Mouse (Mus musculus) embryonic facial prominence, embryonic 10.5 days (tissue): ENCODE measurements around the gene Bdkrb1. TPM values are rescaled to one million over a fixed set of nuclear protein-coding genes. Genes with fewer than 3 reads are reported as not detected.

Source experiments
- DNase-seq: peaks from one replicate; pipeline ENCODE4 v3.0.0-alpha.2; 2017; ENCODE audit warnings: low spot score
- H3K27ac ChIP-seq: fragments of 300-500 bp; sonication (generic); replicated peaks from 2 replicates; pipeline ENCODE4 v1.5.1; 2016; ENCODE audit warnings: mild to moderate bottlenecking
- H3K27me3 ChIP-seq: fragments of 300-500 bp; sonication (generic); replicated peaks from 2 replicates; pipeline ENCODE4 v1.6.1; 2016; ENCODE audit warnings: low read depth, mild to moderate bottlenecking; ENCODE audit not compliant: poor library complexity, severe bottlenecking
- H3K36me3 ChIP-seq: fragments of 300-500 bp; sonication (generic); replicated peaks from 2 replicates; pipeline ENCODE4 v1.6.1; 2016; ENCODE audit warnings: mild to moderate bottlenecking, moderate library complexity
- H3K4me1 ChIP-seq: fragments of 300-500 bp; sonication (generic); 2 replicates; pipeline ENCODE4 v1.6.1; 2016
- H3K4me3 ChIP-seq: fragments of 300-500 bp; sonication (generic); 2 replicates; pipeline ENCODE4 v1.5.1; 2016; ENCODE audit warnings: mild to moderate bottlenecking, moderate library complexity
- H3K9me3 ChIP-seq: fragments of 300-500 bp; sonication (generic); 2 replicates; pipeline ENCODE4 v1.6.1; 2016; ENCODE audit warnings: mild to moderate bottlenecking
- WGBS: fragments of 180-500 bp; shearing (Covaris S2); methylation state at CpG from one replicate; pipeline ENCODE4 v1.1.7; 2016; 5-methylcytosine and 5-hydroxymethylcytosine counted together
- polyA plus RNA-seq: library from polyadenylated mRNA; unstranded; fragments of >200 nt; fragmentation: Nextera tagmentation; extraction: Ambion mirVana; gene quantifications from 2 replicates; pipeline ENCODE4 v1.2.1, GENCODE M21; 2016

Bdkrb1 gene
- polyA plus RNA-seq, result 0.11 and 0.15 TPM in 2 replicates

DNA sequence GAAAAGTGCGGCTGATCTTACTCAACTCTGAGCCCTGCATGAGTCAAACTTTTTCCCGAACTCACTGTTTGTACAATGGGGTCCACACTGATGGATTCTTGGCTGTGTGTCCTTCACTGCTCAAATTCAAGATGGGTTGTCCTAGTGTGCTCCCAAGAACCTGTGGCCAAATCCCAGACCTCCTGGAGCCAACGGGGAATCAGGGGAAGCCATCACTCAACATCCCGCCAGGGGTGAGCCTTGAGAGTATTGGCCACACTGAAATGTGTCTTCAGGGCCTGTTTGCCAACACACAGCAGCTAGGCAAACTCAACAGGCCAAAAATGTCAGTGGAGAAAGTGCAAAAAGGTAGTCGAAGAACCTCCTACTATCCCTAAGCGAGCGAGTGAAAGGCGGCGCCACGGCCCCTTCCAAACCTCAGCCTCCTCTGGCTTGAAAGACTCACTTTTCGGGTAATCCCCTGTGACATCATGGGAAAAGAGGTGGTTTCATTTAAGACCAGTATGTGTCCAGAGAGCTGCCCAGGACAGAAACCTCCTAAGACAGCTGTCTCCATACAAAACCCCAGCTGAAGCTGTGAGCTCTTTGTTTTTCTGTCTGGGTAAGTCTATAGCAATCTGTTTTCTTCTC is at the start of gene Bdkrb1:
Gene Bdkrb1 (plus strand): TSS at position 505 of the 630 bp plus-strand sequence.
- 83% methylated on average over 11 of the region's 11 CpGs for WGBS

DNA sequence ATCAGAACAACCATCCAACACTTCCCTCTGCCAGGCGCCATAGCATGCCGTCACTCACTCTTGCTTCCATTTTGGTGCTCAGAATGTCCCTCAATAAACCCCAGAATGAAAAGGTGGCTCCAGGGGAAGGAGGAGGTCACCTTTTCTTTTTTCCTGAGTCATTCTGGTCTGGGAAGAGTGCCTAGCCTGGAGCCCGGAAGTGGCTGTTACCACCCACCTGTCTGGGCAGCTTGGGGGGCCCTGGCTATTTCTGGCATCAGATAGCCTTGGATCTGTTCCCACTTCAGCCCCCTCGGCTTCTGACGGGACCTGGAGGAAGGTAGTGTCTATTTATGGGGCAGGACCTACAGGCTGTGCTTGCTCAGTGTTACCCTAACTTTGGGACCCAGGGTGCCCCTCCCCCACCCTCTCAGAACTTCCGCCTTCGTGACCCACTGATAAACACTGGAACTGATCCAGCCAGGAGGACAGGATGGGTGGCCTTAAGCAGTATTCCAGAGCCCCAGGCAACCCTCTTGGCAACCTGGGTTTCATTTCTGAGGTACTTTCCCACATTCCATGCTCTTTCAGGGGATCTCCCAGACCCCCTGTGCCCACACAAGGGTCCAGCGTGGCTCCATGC is 48.6 kb upstream of the Bdkrb1 start:
- Histone ChIP-seq H3K36me3 (no peaks in the 10 kb centered on the region), H3K4me3 (no peak overlapping the region), H3K27ac (no peak overlapping the region), H3K27me3 (peaks cover 5% of the 10 kb centered on the region), H3K9me3 (no peaks in the 10 kb centered on the region), H3K4me1 (peaks cover 29% of the 10 kb centered on the region)
- 79% methylated on average over 8 of the region's 8 CpGs for WGBS
- no peak for DNase-seq

More for the DNA sequence above, at the start of gene Bdkrb1:
- Histone ChIP-seq H3K27me3 (no peaks in the 10 kb centered on the region), H3K9me3 (no peaks in the 10 kb centered on the region), H3K36me3 (no peaks in the 10 kb centered on the region), H3K4me1 (peaks cover 43% of the 10 kb centered on the region), H3K4me3 (no peak within 1 kb of the TSS), H3K27ac (no peak within 1 kb of the TSS)
- no peak for DNase-seq

DNA sequence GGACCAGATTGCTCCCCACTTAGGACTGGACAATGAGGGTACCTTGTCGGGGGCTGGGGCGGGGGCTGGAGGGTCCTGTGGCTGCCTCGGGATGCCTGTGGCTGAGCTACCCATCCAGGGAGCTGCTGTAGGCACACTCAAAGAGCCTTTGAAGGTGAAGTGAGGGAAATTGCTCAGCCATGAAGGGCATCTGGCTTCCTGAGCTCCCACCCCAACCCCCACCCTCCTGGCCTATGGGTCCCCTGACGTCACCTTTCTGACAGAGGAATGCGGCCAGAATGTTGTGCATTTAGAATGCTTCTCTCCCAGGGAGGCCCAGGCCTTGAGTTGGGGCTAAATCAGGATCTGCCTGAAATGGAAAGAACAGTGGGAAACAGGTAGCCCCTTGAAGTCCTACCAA is 47.7 kb upstream of the Bdkrb1 start:
- Histone ChIP-seq H3K4me3 (no peak overlapping the region), H3K36me3 (no peaks in the 10 kb centered on the region), H3K27ac (peak overlapping the region; percentile 15; the same call in 1 of the 2 replicates), H3K27me3 (peaks cover 5% of the 10 kb centered on the region), H3K4me1 (peaks cover 29% of the 10 kb centered on the region), H3K9me3 (no peaks in the 10 kb centered on the region)
- WGBS, result 69% methylated on average over 5 of the region's 5 CpGs
- no peak for DNase-seq

DNA sequence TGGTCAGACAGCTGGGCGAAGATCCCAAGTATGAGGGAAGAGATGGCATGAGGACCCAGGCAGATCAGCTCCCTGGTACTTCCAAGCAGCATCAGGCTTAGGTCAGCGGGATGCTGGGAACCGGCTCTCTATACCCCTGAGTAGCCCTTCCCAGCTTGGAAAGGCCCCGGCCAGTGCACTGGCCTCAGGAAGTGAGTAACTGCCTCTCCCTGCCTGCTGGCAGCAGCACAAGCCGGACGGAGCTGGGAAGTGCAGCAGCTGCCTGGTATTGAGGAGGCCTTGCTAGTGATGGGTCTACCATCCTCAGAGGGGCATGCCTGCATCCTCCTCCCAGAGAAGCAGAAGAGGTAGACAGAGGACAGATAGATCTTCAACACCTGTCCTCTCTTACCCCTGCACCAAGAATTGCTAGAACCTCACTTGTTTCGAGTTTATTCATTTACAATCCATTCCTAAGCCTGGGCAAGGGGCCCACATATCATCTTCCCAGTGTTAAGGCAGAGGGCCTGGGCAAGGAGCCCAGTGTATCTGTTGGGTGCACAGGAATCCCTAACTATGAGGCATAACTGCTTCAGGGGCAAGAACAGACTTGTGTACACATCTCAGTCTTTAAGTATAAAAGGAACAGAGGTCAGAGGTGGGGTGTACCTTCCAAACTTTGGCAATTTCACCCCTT is 45.5 kb upstream of the Bdkrb1 start:
- peaks cover 43% of the 10 kb centered on the region for H3K4me1 ChIP-seq
- H3K9me3 ChIP-seq, result no peaks in the 10 kb centered on the region
- peaks cover 26% of the 10 kb centered on the region for H3K27me3 ChIP-seq
- WGBS, result 75% methylated on average over 7 of the region's 7 CpGs
- no peak overlapping the region for H3K4me3 ChIP-seq
- no peak for DNase-seq
- no peak overlapping the region for H3K27ac ChIP-seq
- no peaks in the 10 kb centered on the region for H3K36me3 ChIP-seq

DNA sequence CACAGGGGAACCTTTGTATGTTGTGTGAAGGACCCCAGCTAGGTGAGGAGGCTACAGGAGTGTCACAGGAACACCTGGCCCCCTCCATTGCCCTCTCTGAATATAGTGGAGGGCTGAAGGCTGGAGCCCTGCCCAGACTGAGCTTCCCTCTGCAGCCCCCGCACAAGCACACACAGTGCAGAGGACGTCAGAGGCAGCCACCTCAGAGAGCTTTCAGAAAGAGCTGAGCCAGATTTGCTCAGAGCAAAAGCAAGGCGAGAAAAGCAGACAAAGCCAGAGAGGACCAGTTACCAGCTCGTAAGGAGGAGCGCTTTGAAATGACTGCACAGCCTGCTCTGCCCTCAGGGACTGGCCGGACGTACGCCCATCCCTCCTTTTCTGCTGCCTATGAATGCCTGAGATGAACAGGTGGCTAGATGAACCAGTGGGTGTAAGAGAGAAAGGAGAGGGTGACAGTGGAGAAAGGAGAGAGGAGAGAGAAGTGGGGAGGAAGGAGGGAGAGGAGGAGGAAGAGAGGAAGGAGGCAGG is 41.8 kb upstream of the Bdkrb1 start:
- Histone ChIP-seq H3K27me3 (peaks cover 62% of the 10 kb centered on the region), H3K4me1 (peaks cover 44% of the 10 kb centered on the region), H3K9me3 (no peaks in the 10 kb centered on the region), H3K4me3 (no peak overlapping the region), H3K27ac (0 out of 2 replicates have a peak overlapping the region, but pooled peaks have one; percentile 6), H3K36me3 (no peaks in the 10 kb centered on the region)
- no peak for DNase-seq
- WGBS, result 53% methylated on average over 8 of the region's 8 CpGs

DNA sequence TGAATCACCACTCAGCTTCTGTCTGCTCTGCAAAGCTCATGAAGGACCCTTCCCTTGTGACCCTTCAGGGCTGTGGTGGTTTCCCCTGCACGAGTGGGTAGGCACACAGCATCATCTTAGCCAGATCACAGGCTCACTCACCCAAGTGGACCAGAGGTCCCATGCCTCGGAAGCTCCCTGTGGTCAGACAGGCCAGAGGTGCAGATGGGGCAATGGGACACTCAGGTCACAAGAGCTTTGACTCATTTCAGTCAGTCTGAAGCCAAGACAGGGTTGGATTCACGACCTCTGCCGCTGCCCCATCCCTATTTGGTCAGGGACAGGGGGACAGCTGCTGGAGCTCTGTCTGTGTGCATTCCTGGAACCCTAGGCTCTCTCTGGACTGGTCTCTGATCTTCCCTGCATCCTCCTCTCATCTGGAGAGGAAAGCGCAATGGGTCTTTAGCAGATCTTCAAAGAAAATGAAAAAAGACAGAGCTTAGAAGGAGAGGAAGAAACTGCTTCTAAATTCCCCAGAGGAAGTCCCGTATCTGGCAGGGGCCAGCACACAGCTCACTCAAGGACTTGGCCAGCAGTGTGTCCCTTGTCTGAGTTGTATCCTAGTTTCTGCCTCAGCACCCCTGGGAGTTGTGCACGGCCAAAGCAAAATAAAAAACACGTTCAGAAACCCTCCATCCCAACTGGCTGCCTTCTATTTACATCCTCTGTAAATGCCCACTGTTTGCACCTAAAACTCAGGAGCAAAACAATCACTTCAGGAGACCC is 40.6 kb upstream of the Bdkrb1 start:
- 31% methylated on average over 8 of the region's 8 CpGs for WGBS
- peaks cover 57% of the 10 kb centered on the region for H3K27me3 ChIP-seq
- DNase-seq, result no peak

DNA sequence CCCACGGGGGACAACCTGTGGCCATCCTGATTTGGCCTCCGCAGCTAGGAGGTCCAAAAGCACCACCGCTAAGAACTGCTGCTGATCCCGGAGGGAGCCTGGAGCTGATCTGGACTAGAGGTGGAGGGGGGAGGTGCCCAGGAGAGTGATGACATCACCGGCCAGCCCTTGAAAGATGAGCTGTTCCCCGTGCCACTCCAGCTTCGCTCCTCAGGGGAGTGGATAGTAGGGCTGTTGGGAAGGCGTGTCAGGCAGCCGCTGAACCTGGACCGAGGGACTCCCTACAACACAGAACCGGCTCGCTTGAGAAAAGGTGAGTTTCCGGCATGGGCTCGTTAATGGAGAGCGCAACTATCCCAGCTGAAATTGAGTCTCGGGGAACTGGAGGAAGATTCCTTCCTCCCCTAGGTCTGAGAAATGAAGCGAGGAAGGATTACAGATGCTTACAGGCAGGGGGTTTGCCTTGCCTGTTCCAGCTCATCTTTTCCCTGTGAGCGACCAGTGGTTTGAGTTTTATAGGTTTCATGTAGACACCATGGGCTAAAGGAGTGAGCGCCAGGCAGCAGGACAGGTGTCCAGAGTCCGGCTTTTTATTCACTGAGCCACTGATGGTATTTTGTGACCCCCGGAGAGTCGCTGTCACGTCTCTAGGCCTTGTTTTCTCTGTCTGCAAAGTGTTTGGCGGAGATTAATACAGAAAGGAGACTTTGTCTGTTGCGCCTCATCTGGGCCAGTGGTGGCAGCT is 39.8 kb upstream of the Bdkrb1 start, which contains the start of gene Bdkrb2:
Gene Bdkrb2 (plus strand): TSS at position 291 of the 745 bp plus-strand sequence.
- H3K4me1 ChIP-seq, result peaks cover 33% of the 10 kb centered on the region
- peak within 1 kb of the TSS; percentile 41; the same call in 1 of the 2 replicates for H3K27ac ChIP-seq
- no peaks in the 10 kb centered on the region for H3K36me3 ChIP-seq
- peak; percentile 72 for DNase-seq
- 2% methylated on average over 25 of the region's 25 CpGs for WGBS
- peak within 1 kb of the TSS; percentile 59 for H3K4me3 ChIP-seq
- H3K27me3 ChIP-seq, result peaks cover 57% of the 10 kb centered on the region
- H3K9me3 ChIP-seq, result 0 out of 2 replicates have a peak, but pooled peaks cover 5% of the 10 kb centered on the region

More for the DNA sequence above, 40.6 kb upstream of the Bdkrb1 start:
- H3K4me1 ChIP-seq, result peaks cover 35% of the 10 kb centered on the region
- peak overlapping the region; percentile 59 for H3K4me3 ChIP-seq
- H3K27ac ChIP-seq, result no peak overlapping the region
- H3K36me3 ChIP-seq, result no peaks in the 10 kb centered on the region
- H3K9me3 ChIP-seq, result 0 out of 2 replicates have a peak, but pooled peaks cover 5% of the 10 kb centered on the region

DNA sequence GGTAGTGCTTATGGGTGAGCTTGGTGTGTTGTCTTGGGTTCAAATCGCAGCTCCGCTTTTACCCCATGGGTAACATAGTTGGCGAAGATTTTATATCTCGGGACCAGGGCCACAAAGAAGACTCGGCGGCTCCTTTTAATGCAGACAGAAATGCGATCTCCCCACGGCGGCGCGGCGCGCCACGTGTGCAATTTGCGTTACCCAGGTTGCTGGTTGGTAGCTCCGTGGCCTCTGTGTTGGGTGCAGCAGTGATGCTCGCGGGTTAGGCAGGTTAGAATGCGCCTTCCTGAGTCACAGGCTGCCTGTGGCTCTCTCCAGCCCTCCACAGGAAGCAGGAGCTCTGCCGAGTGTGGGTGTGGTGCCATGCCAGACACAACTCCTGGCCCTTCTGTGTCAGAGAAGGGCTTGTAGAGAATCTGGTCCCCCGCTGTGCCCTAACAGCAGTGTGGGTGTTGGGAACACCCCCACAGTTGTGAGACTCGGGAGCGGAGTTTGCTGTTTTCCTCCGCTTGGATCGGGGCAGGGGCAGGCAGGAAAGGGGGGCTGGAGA is 39.1 kb upstream of the Bdkrb1 start:
- 7% methylated on average over 25 of the region's 25 CpGs for WGBS
- H3K27me3 ChIP-seq, result peaks cover 57% of the 10 kb centered on the region
- H3K4me3 ChIP-seq, result peak overlapping the region; percentile 59
- 0 out of 2 replicates have a peak, but pooled peaks cover 5% of the 10 kb centered on the region for H3K9me3 ChIP-seq
- peak; percentile 45 for DNase-seq
- no peaks in the 10 kb centered on the region for H3K36me3 ChIP-seq
- peak overlapping the region; percentile 41; the same call in 1 of the 2 replicates for H3K27ac ChIP-seq
- peaks cover 33% of the 10 kb centered on the region for H3K4me1 ChIP-seq

DNA sequence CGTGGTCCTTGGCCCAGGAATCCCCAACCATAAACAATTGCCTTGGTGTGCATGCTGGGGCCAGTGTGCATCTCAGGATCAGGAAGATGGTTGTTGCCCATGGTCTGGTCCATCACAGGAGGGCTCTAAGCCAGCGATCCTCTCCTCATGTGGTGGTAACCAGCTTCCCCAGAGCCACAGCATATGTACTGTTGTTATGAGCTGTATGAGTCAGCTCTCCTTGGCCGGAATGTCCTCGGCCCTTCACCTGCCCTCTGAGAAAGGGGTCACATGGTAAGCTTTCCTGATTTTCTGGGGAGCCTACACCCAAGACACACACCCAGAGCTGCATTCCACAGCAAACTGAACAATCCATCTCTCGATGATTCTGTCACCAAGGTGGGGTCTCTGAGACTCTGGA is 37.7 kb upstream of the Bdkrb1 start:
- Histone ChIP-seq H3K36me3 (no peaks in the 10 kb centered on the region), H3K9me3 (0 out of 2 replicates have a peak, but pooled peaks cover 5% of the 10 kb centered on the region), H3K4me3 (no peak overlapping the region), H3K27ac (no peak overlapping the region), H3K4me1 (peaks cover 33% of the 10 kb centered on the region), H3K27me3 (peaks cover 57% of the 10 kb centered on the region)
- 81% methylated on average over 5 of the region's 5 CpGs for WGBS
- DNase-seq, result no peak

DNA sequence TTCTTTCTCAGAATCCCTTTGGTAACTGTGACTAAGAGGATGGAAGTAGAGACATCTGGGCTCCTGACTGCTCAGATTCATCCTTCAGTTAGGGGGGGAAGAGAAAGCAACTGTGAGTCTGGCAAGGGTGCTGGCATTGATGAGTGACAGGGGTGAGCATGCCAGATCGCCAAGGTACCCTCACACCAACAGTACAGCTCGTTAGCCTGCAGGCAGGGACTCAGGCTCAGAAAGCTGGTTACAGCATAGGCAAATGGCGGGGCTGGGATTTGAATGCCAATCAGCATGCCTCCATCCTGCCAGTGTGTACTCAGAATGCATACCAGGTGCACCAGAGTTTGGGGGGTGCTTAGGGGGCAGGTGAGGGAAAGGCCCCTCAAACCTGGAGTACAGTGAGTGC is 31.0 kb upstream of the Bdkrb1 start:
- no peak for DNase-seq

DNA sequence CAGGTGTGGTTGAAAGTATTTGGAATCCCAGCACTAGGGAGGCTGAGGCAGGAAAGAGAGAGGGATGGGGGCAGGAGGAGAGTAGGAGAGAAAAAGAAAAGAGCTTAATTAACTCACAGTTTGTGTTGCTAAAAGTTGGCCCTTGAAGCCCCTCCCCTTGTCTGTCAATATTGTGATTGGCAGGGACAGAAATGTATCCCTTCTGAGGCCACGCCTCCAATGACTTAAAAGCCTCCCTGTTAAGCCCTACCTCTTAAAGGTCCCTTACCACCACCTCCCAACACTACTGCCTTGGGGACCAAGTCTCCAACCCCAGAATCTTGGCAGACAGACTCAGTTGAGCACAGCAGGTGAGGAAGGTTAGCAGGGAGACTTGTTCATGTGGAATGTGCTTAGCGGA is 30.3 kb upstream of the Bdkrb1 start:
- 77% methylated on average over 2 of the region's 2 CpGs for WGBS

More for the DNA sequence above, 31.0 kb upstream of the Bdkrb1 start:
- 71% methylated on average over 3 of the region's 3 CpGs for WGBS
- no peak overlapping the region for H3K27ac ChIP-seq
- no peaks in the 10 kb centered on the region for H3K27me3 ChIP-seq
- H3K4me1 ChIP-seq, result peaks cover 8% of the 10 kb centered on the region; the same call in 1 of the 2 replicates
- no peaks in the 10 kb centered on the region for H3K36me3 ChIP-seq
- H3K4me3 ChIP-seq, result no peak overlapping the region
- 0 out of 2 replicates have a peak, but pooled peaks cover 5% of the 10 kb centered on the region for H3K9me3 ChIP-seq

More for the DNA sequence above, 30.3 kb upstream of the Bdkrb1 start:
- no peaks in the 10 kb centered on the region for H3K27me3 ChIP-seq
- H3K27ac ChIP-seq, result no peak overlapping the region
- no peak for DNase-seq
- H3K4me3 ChIP-seq, result no peak overlapping the region
- H3K36me3 ChIP-seq, result no peaks in the 10 kb centered on the region
- peaks cover 8% of the 10 kb centered on the region; the same call in 1 of the 2 replicates for H3K4me1 ChIP-seq
- 0 out of 2 replicates have a peak, but pooled peaks cover 2% of the 10 kb centered on the region for H3K9me3 ChIP-seq
